Mouse (Mus musculus) embryonic facial prominence, embryonic 11.5 days (tissue): ENCODE data around the gene Foxe3. TPM values are rescaled to one million over a fixed set of nuclear protein-coding genes. Genes with fewer than 3 reads are reported as not detected.
A peak's percentile ranks its signal among the peaks of the same experiment; 100 is the strongest.

Experiments
- ATAC-seq: fragments of 200-750 bp; cut with Nextera tagmentation; replicated peaks from 2 replicates; pipeline ENCODE4 v1.8.0; 2017; ENCODE audit warnings: low read depth; ENCODE audit not compliant: insufficient number of reproducible peaks, low FRiP score, low TSS enrichment
- DNase-seq: peaks from one replicate; pipeline ENCODE4 v3.0.0-alpha.2; 2015; ENCODE audit warnings: low spot score
- H3K27ac ChIP-seq: fragments of 300-500 bp; sonication (generic); replicated peaks from 2 replicates; pipeline ENCODE4 v1.5.1; 2014; ENCODE audit warnings: mild to moderate bottlenecking, low read depth, low read length, control low read depth
- H3K27me3 ChIP-seq: fragments of 300-500 bp; sonication (generic); 2 replicates; pipeline ENCODE4 v1.6.1; 2014; ENCODE audit warnings: mild to moderate bottlenecking, low read length, moderate library complexity, mixed read lengths; ENCODE audit not compliant: control insufficient read depth, insufficient read depth
- H3K36me3 ChIP-seq: fragments of 300-500 bp; sonication (generic); replicated peaks from 2 replicates; pipeline ENCODE4 v1.6.1; 2014; ENCODE audit warnings: low read depth, mild to moderate bottlenecking, low read length, moderate library complexity, mixed read lengths; ENCODE audit not compliant: control insufficient read depth, insufficient read depth
- H3K4me1 ChIP-seq: fragments of 300-500 bp; sonication (generic); 2 replicates; pipeline ENCODE4 v1.6.1; 2014; ENCODE audit warnings: low read length, mixed read lengths; ENCODE audit not compliant: control insufficient read depth, insufficient read depth
- H3K4me2 ChIP-seq: fragments of 300-500 bp; sonication (generic); 2 replicates; pipeline ENCODE4 v1.6.1; 2014; ENCODE audit warnings: low read depth, mild to moderate bottlenecking, control low read depth, low read length, moderate library complexity
- H3K4me3 ChIP-seq: fragments of 300-500 bp; sonication (generic); 2 replicates; pipeline ENCODE4 v1.5.1; 2014; ENCODE audit warnings: low read depth, low read length, control low read depth
- H3K9ac ChIP-seq: fragments of 300-500 bp; sonication (generic); replicated peaks from 2 replicates; pipeline ENCODE4 v1.6.1; 2014; ENCODE audit warnings: mild to moderate bottlenecking, control low read depth, low read length
- H3K9me3 ChIP-seq: fragments of 300-500 bp; sonication (generic); replicated peaks from 2 replicates; pipeline ENCODE4 v1.6.1; 2016; ENCODE audit warnings: mild to moderate bottlenecking, low read length, inconsistent platforms, mixed read lengths; ENCODE audit not compliant: control insufficient read depth
- WGBS: fragments of 180-500 bp; shearing (Covaris S2); extraction: QIAGEN DNeasy Blood & Tissue Kit; methylation state at CpG from one replicate; pipeline ENCODE4 v1.1.7; 2014; 5-methylcytosine and 5-hydroxymethylcytosine counted together
- polyA plus RNA-seq: library from polyadenylated mRNA; unstranded; fragments of >200 nt; fragmentation: Nextera tagmentation; extraction: Ambion mirVana; gene quantifications from 2 replicates; pipeline ENCODE4 v1.2.1, GENCODE M21; 2014

Foxe3 gene
- polyA plus RNA-seq, 1 experiment from 2014 or later = 1.1 TPM

GRCm38 (mm10) chr4:114953172-114953571, 27.4 kb upstream of the Foxe3 start:
- no peak; the same call in 1 of the 2 replicates for ATAC-seq
- WGBS = 65% methylated on average over 3 of the region's 3 CpGs

DNA sequence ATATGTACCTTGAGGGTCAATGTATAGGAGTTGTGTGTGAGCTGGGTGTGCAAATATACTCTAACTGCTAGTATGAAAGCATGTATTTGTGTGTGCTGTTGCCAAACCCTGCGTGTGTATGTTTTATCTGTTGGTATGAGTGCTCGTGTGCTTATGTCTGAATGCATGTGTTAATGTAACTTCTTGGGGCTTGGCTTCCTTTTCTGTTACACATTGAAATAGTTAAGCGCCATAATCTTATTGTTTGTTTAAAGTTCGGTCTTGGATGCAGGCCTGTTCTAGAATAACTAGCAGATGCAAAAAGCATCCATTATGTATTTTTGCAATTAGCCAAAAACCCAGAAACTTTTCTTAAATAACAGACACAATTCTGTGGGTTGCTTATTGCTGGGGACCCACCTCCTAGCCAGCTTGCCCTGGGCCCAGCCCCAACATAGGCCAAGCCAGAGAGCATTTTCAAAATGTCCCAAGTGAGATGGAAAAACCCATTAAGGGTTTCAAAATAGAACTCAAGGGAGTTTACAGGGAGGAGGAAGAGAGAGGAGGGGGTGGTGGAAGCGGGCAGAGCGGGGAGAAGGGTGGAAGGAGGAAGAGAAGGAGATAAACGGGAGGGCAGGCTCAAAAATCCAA, 22.2 kb upstream of the Foxe3 start:
- DNase-seq = no peak

More at GRCm38 (mm10) chr4:114953172-114953571, 27.4 kb upstream of the Foxe3 start:
- H3K9ac ChIP-seq = no peak overlapping the region
- no peaks in the 10 kb centered on the region for H3K27me3 ChIP-seq
- H3K4me3 ChIP-seq = no peak overlapping the region
- no peaks in the 10 kb centered on the region for H3K4me1 ChIP-seq
- no peaks in the 10 kb centered on the region for H3K36me3 ChIP-seq
- no peak overlapping the region for H3K27ac ChIP-seq
- no peak overlapping the region for H3K4me2 ChIP-seq
- DNase-seq = no peak
- no peaks in the 10 kb centered on the region for H3K9me3 ChIP-seq

DNA sequence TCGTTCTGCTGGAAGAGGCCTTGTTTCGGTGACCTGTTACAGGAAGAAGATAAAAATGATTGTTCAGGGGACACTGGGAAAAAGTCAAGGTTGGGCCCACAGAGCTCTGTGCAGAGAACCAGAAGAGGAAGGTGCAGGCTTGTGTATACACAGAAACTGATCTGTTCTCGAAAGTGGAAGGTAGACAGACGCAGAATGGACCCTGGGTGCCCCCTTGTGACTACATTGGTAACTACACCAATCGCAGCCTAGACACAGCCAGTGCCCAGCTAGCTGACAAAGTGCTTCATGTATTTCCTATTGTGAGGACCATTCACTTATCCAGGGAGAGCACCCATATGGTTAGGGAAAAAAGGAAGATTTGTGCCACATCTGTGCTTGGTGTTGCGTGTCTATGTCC, 21.6 kb upstream of the Foxe3 start:
- H3K27ac ChIP-seq = no peak overlapping the region
- H3K4me1 ChIP-seq = no peaks in the 10 kb centered on the region
- H3K9me3 ChIP-seq = no peaks in the 10 kb centered on the region
- H3K4me2 ChIP-seq = no peak overlapping the region
- DNase-seq = peak; percentile 88
- no peaks in the 10 kb centered on the region for H3K36me3 ChIP-seq
- H3K4me3 ChIP-seq = no peak overlapping the region
- peaks cover 4% of the 10 kb centered on the region; the same call in 1 of the 2 replicates for H3K27me3 ChIP-seq
- H3K9ac ChIP-seq = no peak overlapping the region
- 31% methylated on average over 6 of the region's 6 CpGs for WGBS
- ATAC-seq = peak; percentile 75

More for the DNA sequence above, 22.2 kb upstream of the Foxe3 start:
- Histone ChIP-seq H3K27me3 (peaks cover 4% of the 10 kb centered on the region; the same call in 1 of the 2 replicates), H3K9me3 (no peaks in the 10 kb centered on the region), H3K27ac (no peak overlapping the region), H3K4me2 (no peak overlapping the region), H3K9ac (no peak overlapping the region), H3K36me3 (no peaks in the 10 kb centered on the region), H3K4me3 (no peak overlapping the region), H3K4me1 (no peaks in the 10 kb centered on the region)
- ATAC-seq = 0 out of 2 replicates have a peak, but pooled peaks have one; percentile 16
- 68% methylated on average over 7 of the region's 7 CpGs for WGBS

GRCm38 (mm10) chr4:114946416-114946815, 20.6 kb upstream of the Foxe3 start:
- H3K9ac ChIP-seq = no peak overlapping the region
- no peak for DNase-seq
- H3K9me3 ChIP-seq = no peaks in the 10 kb centered on the region
- no peak overlapping the region for H3K4me2 ChIP-seq
- H3K36me3 ChIP-seq = no peaks in the 10 kb centered on the region
- 88% methylated on average over 4 of the region's 4 CpGs for WGBS
- H3K27ac ChIP-seq = no peak overlapping the region
- no peak for ATAC-seq
- no peaks in the 10 kb centered on the region; the same call in 1 of the 2 replicates for H3K4me1 ChIP-seq
- peaks cover 4% of the 10 kb centered on the region; the same call in 1 of the 2 replicates for H3K27me3 ChIP-seq
- no peak overlapping the region for H3K4me3 ChIP-seq

GRCm38 (mm10) chr4:114945021-114945420, 19.2 kb upstream of the Foxe3 start:
- ATAC-seq (no peak), DNase-seq (no peak)
- Histone ChIP-seq H3K27me3 (peaks cover 4% of the 10 kb centered on the region; the same call in 1 of the 2 replicates), H3K27ac (no peak overlapping the region), H3K4me1 (no peaks in the 10 kb centered on the region; the same call in 1 of the 2 replicates), H3K4me2 (no peak overlapping the region), H3K9ac (no peak overlapping the region), H3K9me3 (no peaks in the 10 kb centered on the region), H3K36me3 (no peaks in the 10 kb centered on the region), H3K4me3 (no peak overlapping the region)
- 20% methylated on average over 5 of the region's 5 CpGs for WGBS

GRCm38 (mm10) chr4:114942583-114942982, 16.8 kb upstream of the Foxe3 start:
- H3K9ac ChIP-seq = no peak overlapping the region
- WGBS = 24% methylated on average over 8 of the region's 8 CpGs

GRCm38 (mm10) chr4:114942112-114942511, 16.3 kb upstream of the Foxe3 start:
- no peak for ATAC-seq
- no peak overlapping the region for H3K4me2 ChIP-seq
- DNase-seq = no peak
- H3K9ac ChIP-seq = no peak overlapping the region
- no peaks in the 10 kb centered on the region for H3K9me3 ChIP-seq
- 42% methylated on average over 4 of the region's 4 CpGs for WGBS
- H3K4me3 ChIP-seq = no peak overlapping the region
- no peaks in the 10 kb centered on the region for H3K36me3 ChIP-seq
- H3K4me1 ChIP-seq = no peaks in the 10 kb centered on the region; the same call in 1 of the 2 replicates
- H3K27me3 ChIP-seq = peaks cover 4% of the 10 kb centered on the region
- H3K27ac ChIP-seq = no peak overlapping the region

More at GRCm38 (mm10) chr4:114942583-114942982, 16.8 kb upstream of the Foxe3 start:
- Histone ChIP-seq H3K9me3 (no peaks in the 10 kb centered on the region), H3K4me2 (no peak overlapping the region), H3K4me1 (no peaks in the 10 kb centered on the region; the same call in 1 of the 2 replicates), H3K27me3 (peaks cover 4% of the 10 kb centered on the region), H3K36me3 (no peaks in the 10 kb centered on the region), H3K27ac (no peak overlapping the region), H3K4me3 (no peak overlapping the region)
- DNase-seq = peak; percentile 55
- no peak for ATAC-seq

DNA sequence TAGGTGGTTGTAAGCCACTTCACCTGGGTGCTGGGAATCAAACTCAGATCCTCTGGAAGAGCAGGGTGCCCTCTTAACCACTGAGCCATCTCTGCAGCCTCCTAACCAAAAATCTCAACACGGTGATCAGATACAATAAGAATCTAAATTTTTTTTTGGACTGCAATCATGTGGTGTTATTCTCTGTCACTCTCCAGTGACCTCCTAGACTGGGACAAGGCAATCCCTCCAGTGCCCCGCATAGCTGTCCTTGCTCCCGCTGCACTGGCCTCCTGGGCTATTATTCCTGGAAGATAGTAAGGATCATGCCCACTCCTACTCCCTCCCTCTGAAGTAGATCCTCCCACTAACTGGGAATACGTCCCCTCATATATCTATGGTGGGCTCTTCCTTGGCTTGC, 15.5 kb upstream of the Foxe3 start:
- H3K27me3 ChIP-seq = peaks cover 4% of the 10 kb centered on the region
- 82% methylated on average over 4 of the region's 4 CpGs for WGBS

More for the DNA sequence above, 15.5 kb upstream of the Foxe3 start:
- H3K4me1 ChIP-seq = no peaks in the 10 kb centered on the region; the same call in 1 of the 2 replicates
- H3K9me3 ChIP-seq = no peaks in the 10 kb centered on the region
- DNase-seq = no peak
- no peak overlapping the region for H3K27ac ChIP-seq
- no peak overlapping the region for H3K4me2 ChIP-seq
- H3K9ac ChIP-seq = no peak overlapping the region
- ATAC-seq = no peak
- no peaks in the 10 kb centered on the region for H3K36me3 ChIP-seq
- H3K4me3 ChIP-seq = no peak overlapping the region
